Mouse (Mus musculus) layer of hippocampus, postnatal 10 days (tissue): ENCODE results near the gene Tepp. TPM values are rescaled to one million over a fixed set of nuclear protein-coding genes. Genes with fewer than 3 reads are reported as not detected.

Source experiments
- DNase-seq, 2 experiments: peaks; one replicate each; pipeline ENCODE4 v3.0.0; 2021; ENCODE audit warnings: low spot score in 2 of 2
- long read RNA-seq: library from polyadenylated mRNA; stranded (forward); transcript quantifications from one replicate; pipeline ENCODE4 v2.0.0, GENCODE M21; 2023
- total RNA-seq, 2 experiments: library from RNA; stranded (reverse); gene quantifications; 2 replicates each; pipeline ENCODE4 v1.2.3; 2021

Tepp gene
- 1 to 10 TPM; 1.4 to 1.7 TPM for total RNA-seq
- long read RNA-seq, partial matches to known transcripts: 0 of 2 reads
- long read RNA-seq, other reads (novel, unspliced or antisense): 2 of 2 reads

- no peak for DNase-seq
Measured at GRCm38 (mm10) chr8:95310342-95310970, at the start of gene Tepp. Gene Tepp, plus strand, starts transcription at chr8:95310566.

DNA sequence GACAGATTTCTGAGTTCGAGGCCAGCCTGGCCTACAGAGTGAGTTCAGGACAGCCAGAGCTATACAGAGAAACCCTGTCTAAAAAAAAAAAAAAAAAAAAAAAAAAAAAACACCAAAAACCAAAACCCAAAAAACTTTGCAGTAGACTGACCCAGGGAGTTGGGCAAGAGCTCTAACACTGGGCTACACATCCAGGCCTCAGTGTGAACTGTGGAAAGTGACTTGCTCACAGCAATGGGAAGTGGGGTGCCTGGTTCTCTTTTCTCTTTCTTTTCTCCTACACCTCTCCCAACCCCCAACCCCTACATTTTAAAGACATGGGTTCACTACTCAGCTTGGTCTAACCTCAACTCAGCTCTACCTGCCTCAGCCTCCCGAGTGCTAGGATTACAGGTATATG is 48.2 kb upstream of the Tepp start:
- no peak for DNase-seq

DNA sequence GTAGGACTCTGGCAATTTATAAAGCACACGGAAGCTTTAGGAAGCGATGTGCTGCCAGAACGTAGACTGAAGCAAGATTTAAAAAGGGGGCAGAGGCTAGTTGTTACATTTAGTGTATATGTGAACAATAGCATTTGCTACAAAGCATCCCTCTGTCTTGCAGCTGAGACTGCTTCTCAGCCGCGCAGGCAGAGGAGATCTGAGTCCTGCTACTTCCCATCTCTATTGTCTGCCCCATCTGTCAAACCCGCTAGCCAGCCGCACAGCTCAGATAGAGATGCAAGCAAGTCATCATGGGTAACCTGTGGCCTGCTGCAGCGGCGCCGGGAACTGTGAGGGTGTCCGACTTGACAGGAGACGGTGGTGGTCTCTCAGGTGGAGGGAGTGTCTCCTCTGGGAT is 39.9 kb upstream of the Tepp start:
- DNase-seq: no peak

DNA sequence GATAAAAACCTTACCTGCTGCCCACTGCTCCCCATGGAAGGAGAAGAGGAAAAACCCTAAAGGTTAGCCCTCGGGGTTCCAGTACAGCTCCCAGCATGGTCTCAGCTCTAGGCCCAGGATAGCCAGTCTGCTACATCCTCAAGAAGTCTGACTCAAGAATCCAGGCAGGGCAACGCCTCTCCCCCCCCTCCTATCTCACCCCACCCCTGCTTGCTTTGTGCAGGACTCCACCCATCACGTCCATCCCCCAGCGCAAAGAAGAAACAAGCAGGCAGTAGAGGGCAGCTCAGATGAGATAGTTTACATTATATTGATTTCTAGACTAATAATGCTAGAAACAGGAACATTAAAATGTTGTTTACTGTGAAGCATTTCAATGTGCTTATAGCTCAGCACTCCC is 38.5 kb upstream of the Tepp start:
- DNase-seq: no peak

DNA sequence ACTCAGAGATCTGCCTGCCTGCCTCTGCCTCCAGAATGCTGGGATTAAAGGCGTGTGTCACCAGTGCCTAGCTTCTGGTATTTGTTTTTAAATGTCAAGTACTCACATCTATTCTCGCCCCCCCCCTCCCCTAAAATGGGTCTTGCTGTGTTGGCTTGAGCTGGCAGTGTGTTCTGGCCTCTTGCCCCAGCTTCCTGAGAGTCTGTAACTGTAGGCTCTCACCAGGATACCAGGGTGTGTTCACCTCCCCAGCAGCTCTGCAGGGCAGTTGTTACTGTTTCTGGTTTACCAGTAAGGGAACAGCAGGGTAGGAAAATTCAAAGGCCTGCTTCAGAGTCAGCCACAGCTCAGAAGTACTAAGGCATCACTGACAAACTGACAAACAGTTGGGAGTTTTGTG is 37.5 kb upstream of the Tepp start:
- DNase-seq: no peak

GRCm38 (mm10) chr8:95281493-95281892 is 28.9 kb upstream of the Tepp start:
- peak; percentile 24 to 39 for DNase-seq

GRCm38 (mm10) chr8:95289066-95289650 is 21.2 kb upstream of the Tepp start:
- DNase-seq: no peak

DNA sequence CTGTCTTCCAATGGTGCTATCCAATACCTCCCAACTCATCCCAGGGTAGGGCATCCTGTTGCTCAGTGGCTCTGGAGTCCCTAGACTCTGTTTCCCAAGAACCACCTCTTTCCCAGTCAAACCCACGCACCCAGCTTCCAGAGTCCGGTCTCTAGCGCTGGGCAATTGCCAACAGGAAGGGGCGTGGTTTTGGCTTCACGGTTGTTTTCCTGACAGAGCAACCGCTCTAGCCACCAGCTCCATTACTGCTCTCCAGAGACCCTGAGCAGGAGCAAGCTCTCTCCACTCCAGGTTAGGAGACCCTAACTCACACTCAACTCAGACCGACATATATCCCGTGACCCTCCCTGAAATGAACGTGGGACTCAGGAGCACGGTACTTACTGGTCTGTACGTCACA is 17.2 kb upstream of the Tepp start:
- DNase-seq: peak; percentile 54 to 57

DNA sequence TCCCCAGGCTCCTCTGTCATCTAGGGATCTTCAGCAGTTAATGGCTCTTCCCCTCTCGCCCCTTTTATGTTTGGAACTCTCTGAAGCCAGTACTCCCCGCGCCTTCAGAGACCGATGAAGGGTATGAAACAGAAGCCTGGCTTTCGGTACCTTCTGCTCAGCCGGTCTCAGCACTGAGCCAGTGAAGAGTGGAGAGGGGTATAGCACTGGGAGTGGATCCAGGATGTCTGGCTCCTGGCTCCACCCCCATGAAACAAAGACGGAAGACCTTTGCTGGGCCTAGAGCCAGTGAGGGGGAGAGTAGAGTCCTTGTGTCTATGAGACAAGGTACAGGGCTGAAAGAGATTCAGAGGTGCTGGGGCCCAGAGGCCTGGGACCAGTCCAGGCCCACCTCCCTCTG is 16.5 kb upstream of the Tepp start:
- DNase-seq: no peak

DNA sequence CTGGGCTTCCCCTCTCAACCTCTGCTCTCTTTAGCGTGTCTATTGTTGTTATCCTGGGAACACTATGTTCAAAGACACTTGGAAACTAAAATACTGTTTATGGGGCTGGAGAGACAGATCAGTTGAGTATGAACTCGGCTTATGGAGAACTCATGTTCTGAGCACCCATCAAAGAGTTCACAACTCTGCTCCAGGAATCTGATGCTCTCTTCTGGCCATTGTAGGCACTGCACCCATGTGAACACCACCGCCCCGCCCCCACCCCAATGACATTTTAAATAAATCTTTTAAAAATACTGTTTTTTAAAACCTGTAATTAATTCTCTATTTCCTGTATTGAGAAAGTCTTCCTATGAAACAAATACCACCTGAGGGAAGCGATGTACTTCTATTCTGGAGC is 8.0 kb upstream of the Tepp start:
- no peak for DNase-seq

DNA sequence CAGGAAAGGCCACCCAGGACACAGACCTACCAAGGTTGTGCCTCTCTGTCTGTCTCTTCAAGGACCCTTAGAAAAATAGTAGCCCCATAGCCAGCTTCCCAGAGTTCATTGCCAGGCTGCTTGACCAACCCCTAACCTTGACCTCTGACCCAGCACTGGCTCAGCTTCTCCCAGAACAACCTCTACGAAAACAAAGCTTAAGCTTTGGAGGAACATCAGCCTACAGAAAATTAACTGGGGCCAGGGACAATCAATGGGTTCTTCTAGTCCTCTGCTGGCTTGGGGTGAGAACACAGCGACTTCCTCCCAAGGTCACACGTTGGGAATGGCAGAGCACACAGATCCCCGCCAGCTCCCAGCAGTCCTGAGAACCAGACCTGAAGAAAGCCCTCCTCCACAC is 4.8 kb upstream of the Tepp start:
- DNase-seq: no peak

GRCm38 (mm10) chr8:95306431-95306830 is 3.9 kb upstream of the Tepp start, which contains the start of gene Cngb1:
Gene Cngb1, minus strand, starts transcription at chr8:95306585.
- no peak for DNase-seq

GRCm38 (mm10) chr8:95312836-95313235 is 2.5 kb downstream of the Tepp start:
- DNase-seq: no peak

GRCm38 (mm10) chr8:95313857-95314256 is 3.5 kb downstream of the Tepp start:
- no peak for DNase-seq

DNA sequence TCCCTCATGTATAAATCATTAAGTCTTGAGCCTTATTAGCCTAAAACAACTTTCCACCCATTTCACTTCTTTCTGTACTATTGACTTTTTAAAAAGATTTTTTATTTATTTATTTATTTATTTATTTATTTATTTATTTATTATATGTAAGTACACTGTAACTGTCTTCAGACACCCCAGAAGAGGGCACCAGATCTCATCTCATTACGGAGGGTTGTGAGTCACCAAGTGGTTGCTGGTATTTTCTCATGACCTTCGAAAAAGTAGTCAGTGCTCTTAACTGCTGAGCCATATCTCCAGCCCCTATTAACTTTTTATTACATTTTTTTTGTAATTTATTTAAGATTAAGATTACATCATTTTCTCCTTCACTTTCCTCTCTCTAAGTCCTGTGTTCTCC is 4.3 kb downstream of the Tepp start:
- no peak for DNase-seq

DNA sequence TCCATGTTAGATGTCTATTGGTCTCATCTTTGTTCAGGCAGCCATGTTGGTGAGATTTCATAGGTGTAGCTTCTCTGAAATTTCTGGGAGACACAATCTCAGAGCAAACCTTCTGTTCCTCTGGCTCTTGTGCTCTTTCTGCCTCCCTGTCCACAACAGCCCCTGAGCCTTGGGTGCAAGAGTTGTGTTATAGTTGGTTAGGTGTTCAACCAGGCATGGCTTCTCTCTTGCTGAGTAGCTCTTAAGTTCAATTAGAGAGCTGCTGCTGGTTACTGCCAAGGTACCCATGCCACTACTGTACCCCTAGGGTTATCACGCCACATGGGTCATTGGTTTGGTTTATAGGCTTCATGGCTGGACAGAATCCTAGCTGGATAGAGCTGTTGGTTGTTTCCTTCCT is 5.0 kb downstream of the Tepp start:
- DNase-seq: no peak

DNA sequence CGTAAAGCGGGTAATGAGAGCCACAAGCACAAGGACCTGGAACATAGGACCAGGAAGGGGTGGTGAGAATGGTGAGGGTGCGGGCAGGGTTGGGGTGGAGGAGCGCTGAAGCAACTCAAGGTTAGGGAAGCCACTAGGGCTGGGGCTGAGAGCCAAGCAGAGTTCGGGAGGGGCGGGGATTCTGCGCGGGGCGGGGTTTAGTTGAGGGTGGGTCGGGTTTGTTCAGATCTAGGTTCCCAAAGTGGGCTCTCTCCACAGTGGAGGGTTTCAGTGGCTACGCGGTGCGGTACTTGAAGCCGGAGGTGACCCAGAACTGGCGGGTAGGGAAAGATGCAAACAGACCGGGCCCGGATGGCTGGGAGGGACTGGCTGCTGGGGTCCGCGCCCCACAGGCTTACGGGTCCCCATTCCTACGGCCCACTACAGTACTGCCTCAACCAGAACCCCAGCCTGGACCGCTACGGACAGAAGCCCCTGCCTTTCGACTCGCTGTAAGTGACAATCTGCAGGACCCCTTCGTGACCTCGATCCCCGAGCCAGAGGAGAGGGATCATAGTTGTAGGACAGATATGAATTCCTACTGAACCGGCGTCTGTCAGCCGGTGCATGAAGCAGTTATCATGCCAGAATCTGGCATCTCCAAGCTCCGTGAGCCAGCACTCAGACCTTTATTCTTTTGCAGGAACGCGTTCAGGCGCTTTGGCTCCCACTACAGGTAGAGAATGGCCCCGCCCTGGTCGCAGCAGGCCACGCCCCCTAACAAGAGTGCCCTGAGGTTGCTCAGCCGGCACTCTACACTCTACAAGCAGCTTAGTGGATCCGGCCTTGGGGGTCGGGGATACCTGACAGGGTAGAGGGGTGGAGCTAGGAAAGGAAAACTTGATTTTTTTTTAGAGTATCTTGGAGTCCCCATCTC is 10.1 kb downstream of the Tepp start:
- peak in 1 of 2 experiments; percentile 44 for DNase-seq

GRCm38 (mm10) chr8:95323201-95323600 is 12.8 kb downstream of the Tepp start:
- no peak for DNase-seq

GRCm38 (mm10) chr8:95324646-95325045 is 14.3 kb downstream of the Tepp start:
- DNase-seq: no peak

DNA sequence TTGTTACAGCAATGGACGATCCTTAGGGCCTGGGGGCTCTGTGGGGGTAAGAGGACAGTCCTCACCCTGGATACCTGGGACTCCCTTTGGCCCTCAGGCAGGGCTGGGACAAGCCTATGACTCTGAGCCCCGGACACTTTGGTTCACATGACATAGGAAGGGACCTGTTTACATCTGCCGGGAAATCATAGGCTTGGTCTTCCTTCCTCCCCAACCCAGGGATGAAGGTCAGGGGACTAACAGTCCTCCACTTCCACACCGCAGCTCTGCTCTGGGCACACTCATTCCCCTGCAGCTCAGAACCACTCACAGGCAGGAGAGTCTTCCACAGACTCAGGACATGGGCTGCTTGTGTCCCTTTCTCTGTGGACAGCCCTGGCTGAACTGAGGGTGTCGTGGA is 16.5 kb downstream of the Tepp start:
- no peak for DNase-seq

DNA sequence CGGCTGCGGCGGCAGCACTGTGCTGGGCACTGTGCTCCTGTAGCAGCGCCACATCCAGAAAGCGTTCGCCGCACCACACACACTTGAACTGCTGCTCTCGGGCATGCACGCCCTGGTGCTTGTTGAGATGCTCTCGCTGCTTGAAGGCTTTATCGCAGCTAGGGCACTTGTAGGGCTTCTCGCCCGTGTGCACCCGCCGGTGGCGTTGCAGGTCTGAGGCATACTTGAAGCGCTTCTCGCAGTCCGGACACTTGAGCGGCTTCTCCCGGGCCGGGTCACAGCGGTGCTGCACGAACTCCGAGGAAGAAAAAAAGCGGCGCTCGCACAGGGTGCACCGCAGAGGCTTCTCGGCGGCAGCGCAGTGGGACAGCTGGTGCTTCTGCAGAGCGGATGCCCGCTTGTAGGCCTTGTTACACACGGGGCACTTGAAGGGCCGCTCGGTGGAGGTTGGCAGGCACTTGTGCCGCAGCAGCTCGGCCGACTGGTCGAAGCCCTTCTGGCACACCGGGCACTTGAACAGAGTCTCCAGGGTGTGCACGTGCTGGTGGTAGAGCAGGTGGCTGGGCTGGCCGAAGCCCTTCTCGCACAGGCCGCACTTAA is 17.6 kb downstream of the Tepp start:
- DNase-seq: no peak

DNA sequence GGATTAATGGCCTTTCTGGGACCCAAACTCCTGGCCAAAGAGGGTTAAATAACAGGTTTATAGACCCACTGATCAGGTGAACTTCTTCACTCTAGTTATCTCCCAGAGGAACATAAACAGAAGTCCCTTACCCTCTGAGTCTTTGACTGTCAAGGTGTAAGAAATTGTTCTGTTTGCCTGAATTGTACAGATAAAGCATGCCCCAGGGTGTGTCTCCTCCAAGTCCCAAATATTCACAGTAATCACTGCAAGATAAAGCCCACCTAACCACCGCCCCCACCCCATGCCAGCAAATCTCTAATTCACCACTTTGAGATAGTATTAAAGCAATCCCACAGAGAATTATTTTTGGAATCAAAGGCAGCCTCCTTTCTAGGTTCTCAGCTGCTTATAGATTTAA is 20.0 kb downstream of the Tepp start:
- no peak for DNase-seq
